Mouse (Mus musculus): ENCODE data around the gene Fignl1. TPM values are rescaled to one million over a fixed set of nuclear protein-coding genes. Genes with fewer than 3 reads are reported as not detected.

Gene Fignl1
- total and polyA plus RNA-seq, 3 experiments, result 82.8 to 189 (median 98.5) TPM

DNA sequence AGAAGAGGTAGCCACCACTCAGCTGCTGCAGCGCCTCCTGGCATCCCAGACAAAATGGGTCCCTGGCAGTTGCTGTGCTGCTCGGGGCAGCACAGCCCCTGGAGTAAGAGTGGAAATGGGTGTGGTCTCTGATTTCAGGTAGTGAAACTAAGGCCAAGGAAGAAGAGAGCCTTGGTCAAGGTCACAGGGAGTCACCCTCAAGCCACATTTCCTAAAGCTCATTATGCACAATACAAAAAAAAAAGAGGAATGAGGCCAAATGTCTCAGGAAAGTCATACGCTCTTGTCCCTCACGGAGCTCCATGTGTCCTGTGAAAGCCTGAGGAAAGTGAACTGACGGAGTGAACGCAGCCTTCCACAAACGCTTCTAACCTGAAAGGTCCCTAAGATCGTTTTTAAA is 27.0 kb downstream of the Fignl1 start (continued):
- TF ChIP-seq TCF12 (IDR thresholded peaks at IDR 0.05; ENCODE audit: low read depth, low read length), result peak; percentile 53; the same call in 1 of the 2 replicates
- peak; percentile 54; the same call in 1 of the 2 replicates for TF ChIP-seq SIN3A (IDR thresholded peaks at IDR 0.05; ENCODE audit: low read length)
- TF ChIP-seq TBP (conservative IDR thresholded peaks at IDR 0.05; ENCODE audit: low read depth, low read length), result no peak
- TF ChIP-seq IRF4 (IDR thresholded peaks at IDR 0.05; ENCODE audit: low read depth, low read length), result peak; percentile 89
- no peak for TF ChIP-seq POLR2AphosphoS2 (IDR thresholded peaks at IDR 0.05; ENCODE audit: low read depth, low read length)
- no peak for TF ChIP-seq ZC3H11A (IDR thresholded peaks at IDR 0.05; ENCODE audit: low read depth, low read length)
- peak; percentile 62; the same call in 1 of the 2 replicates for TF ChIP-seq MEF2A (IDR thresholded peaks at IDR 0.05; ENCODE audit: borderline replicate concordance, low read depth, low read length)
- peak; percentile 68; the same call in 1 of the 2 replicates for TF ChIP-seq MAX (IDR thresholded peaks at IDR 0.05; ENCODE audit: low read length)
- TF ChIP-seq NRF1 (IDR thresholded peaks at IDR 0.05; ENCODE audit: low read depth, low read length), result no peak
- no peak for TF ChIP-seq MXI1 (IDR thresholded peaks at IDR 0.05; ENCODE audit: low read depth, low read length)
- TF ChIP-seq JUND (conservative IDR thresholded peaks at IDR 0.05; ENCODE audit: low read depth, low read length), result peak; percentile 34; the same call in 1 of the 2 replicates
- TF ChIP-seq ETS1 (conservative IDR thresholded peaks at IDR 0.05; ENCODE audit: low read depth, low read length), result peak; percentile 63; the same call in 1 of the 2 replicates
- TF ChIP-seq ZNF384 (IDR thresholded peaks at IDR 0.05; ENCODE audit: low read depth, low read length), result peak; percentile 82
- TF ChIP-seq CTCF (conservative IDR thresholded peaks at IDR 0.05 in 1 of 2, IDR thresholded peaks at IDR 0.05 in 1 of 2; ENCODE audit: low read depth in 2 of 2, low read length in 2 of 2), result peak in 1 of 2 experiments; percentile 34; a peak in 2 of 4 replicates

DNA sequence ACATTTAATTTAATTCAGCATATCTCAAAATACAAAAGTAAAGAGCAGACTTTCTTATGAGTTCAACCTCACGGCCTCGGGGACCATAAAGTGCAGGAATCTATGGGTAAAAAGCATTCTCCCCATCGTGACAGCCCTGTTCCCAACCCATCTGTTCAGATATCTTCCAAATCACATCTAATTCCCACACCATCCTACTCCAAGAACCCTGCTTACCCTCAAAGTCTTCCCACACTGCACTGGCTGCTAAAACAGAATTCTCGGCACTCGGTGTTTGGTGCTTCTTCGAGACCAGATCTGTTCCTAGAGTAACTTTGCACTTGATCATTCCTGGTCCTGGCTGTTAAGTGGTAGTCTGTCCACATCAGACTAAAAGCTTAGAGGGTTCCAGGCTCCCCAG is 30.4 kb downstream of the Fignl1 start:
- no peak overlapping the region for H3K4me2 ChIP-seq (ENCODE audit: insufficient read depth, low read depth, poor library complexity, severe bottlenecking)
- no peak overlapping the region for H3K9ac ChIP-seq (ENCODE audit: insufficient read depth, low read depth)
- H3K36me3 ChIP-seq (replicated peaks in 1 of 2; ENCODE audit: control insufficient read depth in 1 of 2, insufficient read depth in 1 of 2, low read length in 1 of 2), result peaks cover 0 to 16% of the 10 kb centered on the region in 2 experiments
- no peaks in the 10 kb centered on the region for H3K27me3 ChIP-seq (replicated peaks)
- DNase-seq (ENCODE audit: extremely low read depth), result no peak
- no peaks in the 10 kb centered on the region for H3K79me2 ChIP-seq (replicated peaks; ENCODE audit: control insufficient read depth, extremely low read depth, insufficient read depth, poor library complexity, severe bottlenecking)
- TF ChIP-seq POLR2AphosphoS2 (IDR thresholded peaks at IDR 0.05; ENCODE audit: low read depth, low read length) (no peak), MEF2A (IDR thresholded peaks at IDR 0.05; ENCODE audit: borderline replicate concordance, low read depth, low read length) (no peak), USF2 (conservative IDR thresholded peaks at IDR 0.05; ENCODE audit: low read depth, low read length) (no peak), PAX5 (IDR thresholded peaks at IDR 0.05; ENCODE audit: low read length) (no peak), JUN (IDR thresholded peaks at IDR 0.05; ENCODE audit: insufficient read depth, low read depth, low read length) (no peak), BHLHE40 (IDR thresholded peaks at IDR 0.05; ENCODE audit: low read depth, low read length) (no peak), KAT2A (IDR thresholded peaks at IDR 0.05; ENCODE audit: insufficient replicate concordance, low read length) (no peak), IRF4 (IDR thresholded peaks at IDR 0.05; ENCODE audit: low read depth, low read length) (no peak), GABPA (IDR thresholded peaks at IDR 0.05; ENCODE audit: insufficient replicate concordance, low read depth, low read length) (no peak), TCF12 (IDR thresholded peaks at IDR 0.05; ENCODE audit: low read depth, low read length) (no peak)
- dilution Hi-C loops (cut with MboI; ENCODE audit: extremely low pct_ligation_motif_present, extremely low pct_unique_long_range_greater_than_20kb, low sequenced_read_pairs) (no loop called here), in situ Hi-C loops (cut with MboI; ENCODE audit: low pct_ligation_motif_present, low pct_unique_long_range_greater_than_20kb, low sequenced_read_pairs) (no loop called here)
- H3K27ac ChIP-seq (ENCODE audit: insufficient read depth, low read depth), result no peak overlapping the region
- no peaks in the 10 kb centered on the region for H3K9me3 ChIP-seq (replicated peaks; ENCODE audit: low read length)
- H3K4me1 ChIP-seq (ENCODE audit: control insufficient read depth in 1 of 2, insufficient read depth in 2 of 2), result peaks cover 39 to 89% of the 10 kb centered on the region in 2 experiments
- no peak overlapping the region for H3K4me3 ChIP-seq (replicated peaks in 1 of 3; ENCODE audit: low read depth in 2 of 3, low read length in 2 of 3, poor library complexity in 1 of 3)
